ENCODE assay signal across 27 mouse cellular contexts in the genomic region with DNA sequence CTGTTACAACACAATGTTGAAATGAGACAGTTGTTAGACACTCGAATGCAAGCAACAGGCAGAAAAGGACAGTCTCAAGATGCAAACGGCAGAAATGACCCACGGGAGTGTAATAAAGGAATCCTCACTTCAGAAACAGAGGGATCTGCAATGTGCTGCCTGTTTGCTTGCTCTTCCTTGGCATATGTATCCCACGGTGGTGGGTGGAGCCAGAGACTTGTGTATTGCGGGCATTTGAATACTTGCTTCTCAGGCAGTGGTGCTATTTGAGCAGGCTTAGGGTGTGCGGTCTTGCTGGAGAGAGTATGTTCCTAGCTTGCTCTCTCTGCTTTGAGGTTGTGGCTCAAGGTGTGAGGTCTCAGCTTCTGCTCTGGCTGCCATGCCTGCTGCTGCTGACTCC.
DNase-seq lines count a peak whose midpoint lies in the region; ATAC-seq lines count a peak whose summit lies in the region.
"Had no signal": no experiment of that assay in that cellular context is flagged by ENCODE, and none has a peak within 500 bp of the region (broad histone marks: within the 10 kb centered on the region; RNA-seq: fewer than 3 reads in every experiment).

No protein-coding gene starts in this region.

- DNase-seq in forebrain, embryonic 11.5 days (ENCODE audit: low spot score): no peak
- peak; percentile 20 for DNase-seq in limb, embryonic 11.5 days (ENCODE audit: low spot score)
- no peak for DNase-seq in limb, embryonic 10.5 days (ENCODE audit: low spot score)
- DNase-seq in ZHBTc4 (ENCODE audit: low read depth, low spot score): peak; percentile 6
- no peak for DNase-seq in embryonic facial prominence, embryonic 10.5 days (ENCODE audit: low spot score)
- DNase-seq: adrenal gland, postnatal 10 days; adrenal gland, postnatal 36 days; B cell, adult 2 months; cerebellum, adult 11 months; cerebellum, adult 2 months; cerebellum, adult 9-11 months; cerebellum, postnatal 25 days; gastrocnemius, adult 2 months; gastrocnemius, postnatal 14 days; heart, adult 11 months; kidney, adult 11 months had no signal

- no peaks in the 10 kb centered on the region for H3K9me3 ChIP-seq in forebrain, embryonic 16.5 days (ENCODE audit: control insufficient read depth, low read length)
- H3K9me3 ChIP-seq in forebrain, embryonic 11.5 days (ENCODE audit: control insufficient read depth, low read length): no peaks in the 10 kb centered on the region
- no peaks in the 10 kb centered on the region for H3K9me3 ChIP-seq in limb, embryonic 11.5 days (ENCODE audit: control insufficient read depth, low read length)
- no peaks in the 10 kb centered on the region for H3K9me3 ChIP-seq in limb, embryonic 10.5 days (replicated peaks)
- no peaks in the 10 kb centered on the region for H3K9me3 ChIP-seq in intestine, embryonic 16.5 days (ENCODE audit: control insufficient read depth, low read length)
- H3K9me3 ChIP-seq in embryonic facial prominence, embryonic 10.5 days: no peaks in the 10 kb centered on the region
- H3K9me3 ChIP-seq: embryonic facial prominence, embryonic 13.5 days; G1E; hindbrain, embryonic 12.5 days; hindbrain, embryonic 15.5 days had no signal

- peaks cover 4% of the 10 kb centered on the region; the same call in 1 of the 2 replicates for H3K4me1 ChIP-seq in forebrain, embryonic 16.5 days (replicated peaks; ENCODE audit: control insufficient read depth, insufficient read depth, low read length)
- no peaks in the 10 kb centered on the region for H3K4me1 ChIP-seq in forebrain, embryonic 11.5 days (replicated peaks; ENCODE audit: control insufficient read depth, insufficient read depth, low read length)
- H3K4me1 ChIP-seq in limb, embryonic 11.5 days (ENCODE audit: control insufficient read depth, insufficient read depth, low read length): peaks cover 8% of the 10 kb centered on the region; the same call in 1 of the 2 replicates
- peaks cover 34% of the 10 kb centered on the region for H3K4me1 ChIP-seq in limb, embryonic 10.5 days
- H3K4me1 ChIP-seq in intestine, embryonic 16.5 days (ENCODE audit: control insufficient read depth, insufficient read depth, low read length): no peaks in the 10 kb centered on the region; the same call in 1 of the 2 replicates
- H3K4me1 ChIP-seq in embryonic facial prominence, embryonic 10.5 days: peaks cover 25% of the 10 kb centered on the region
- H3K4me1 ChIP-seq: hindbrain, embryonic 15.5 days had no signal

- no peaks in the 10 kb centered on the region for H3K36me3 ChIP-seq in forebrain, embryonic 16.5 days (ENCODE audit: control insufficient read depth, insufficient read depth)
- no peaks in the 10 kb centered on the region for H3K36me3 ChIP-seq in forebrain, embryonic 11.5 days (ENCODE audit: control insufficient read depth, insufficient read depth, low read length)
- no peaks in the 10 kb centered on the region for H3K36me3 ChIP-seq in limb, embryonic 11.5 days (ENCODE audit: control insufficient read depth, insufficient read depth, low read length)
- H3K36me3 ChIP-seq in limb, embryonic 10.5 days: no peaks in the 10 kb centered on the region
- H3K36me3 ChIP-seq in intestine, embryonic 16.5 days (ENCODE audit: control insufficient read depth, insufficient read depth, low read length): no peaks in the 10 kb centered on the region
- H3K36me3 ChIP-seq in embryonic facial prominence, embryonic 10.5 days (replicated peaks): no peaks in the 10 kb centered on the region
- H3K36me3 ChIP-seq: embryonic facial prominence, embryonic 13.5 days; hindbrain, embryonic 12.5 days; hindbrain, embryonic 15.5 days had no signal

- 0 out of 2 replicates have a peak, but pooled peaks have one; percentile 18 for ATAC-seq in forebrain, embryonic 16.5 days
- ATAC-seq in forebrain, embryonic 11.5 days (replicated peaks; ENCODE audit: low FRiP score): no peak
- no peak for ATAC-seq in limb, embryonic 11.5 days (ENCODE audit: insufficient number of reproducible peaks, low FRiP score, low TSS enrichment, low read depth)
- ATAC-seq in intestine, embryonic 16.5 days: no peak
- ATAC-seq: activated CD4-positive, CD25-positive, alpha-beta regulatory T cell, adult 4 months; Patski had no signal

- no peaks in the 10 kb centered on the region for H3K27me3 ChIP-seq in forebrain, embryonic 16.5 days (replicated peaks; ENCODE audit: control insufficient read depth, insufficient read depth, low read length)
- no peaks in the 10 kb centered on the region for H3K27me3 ChIP-seq in forebrain, embryonic 11.5 days (ENCODE audit: control insufficient read depth, insufficient read depth, low read length)
- H3K27me3 ChIP-seq in limb, embryonic 11.5 days (ENCODE audit: control insufficient read depth, insufficient read depth, low read length): no peaks in the 10 kb centered on the region
- H3K27me3 ChIP-seq in limb, embryonic 10.5 days (ENCODE audit: low read depth, poor library complexity, severe bottlenecking): no peaks in the 10 kb centered on the region
- no peaks in the 10 kb centered on the region for H3K27me3 ChIP-seq in intestine, embryonic 16.5 days (replicated peaks; ENCODE audit: control insufficient read depth, insufficient read depth, low read length)
- no peaks in the 10 kb centered on the region for H3K27me3 ChIP-seq in embryonic facial prominence, embryonic 10.5 days (replicated peaks; ENCODE audit: low read depth, poor library complexity, severe bottlenecking)
- H3K27me3 ChIP-seq: CH12.LX; embryonic facial prominence, embryonic 13.5 days; hindbrain, embryonic 12.5 days; hindbrain, embryonic 15.5 days; Patski had no signal

- H3K9ac ChIP-seq in forebrain, embryonic 16.5 days (replicated peaks; ENCODE audit: low read depth, low read length): no peak overlapping the region
- H3K9ac ChIP-seq in forebrain, embryonic 11.5 days (ENCODE audit: low read length): no peak overlapping the region
- H3K9ac ChIP-seq in limb, embryonic 11.5 days (ENCODE audit: low read length): no peak overlapping the region
- no peak overlapping the region for H3K9ac ChIP-seq in intestine, embryonic 16.5 days (ENCODE audit: low read depth, low read length)
- H3K9ac ChIP-seq: embryonic facial prominence, embryonic 13.5 days; hindbrain, embryonic 12.5 days; hindbrain, embryonic 15.5 days had no signal

- H3K27ac ChIP-seq in forebrain, embryonic 16.5 days (ENCODE audit: low read length): no peak overlapping the region
- H3K27ac ChIP-seq in forebrain, embryonic 11.5 days (ENCODE audit: low read depth, low read length): no peak overlapping the region
- no peak overlapping the region for H3K27ac ChIP-seq in limb, embryonic 11.5 days (replicated peaks; ENCODE audit: low read depth, low read length)
- no peak overlapping the region for H3K27ac ChIP-seq in limb, embryonic 10.5 days
- H3K27ac ChIP-seq in intestine, embryonic 16.5 days (ENCODE audit: low read length): no peak overlapping the region
- no peak overlapping the region for H3K27ac ChIP-seq in embryonic facial prominence, embryonic 10.5 days (replicated peaks)
- H3K27ac ChIP-seq: embryonic facial prominence, embryonic 13.5 days; gastrocnemius, adult 2 months; hindbrain, embryonic 12.5 days; hindbrain, embryonic 15.5 days had no signal

- 68% methylated on average over 6 of the region's 6 CpGs for WGBS in forebrain, embryonic 16.5 days
- WGBS in forebrain, embryonic 11.5 days: 83% methylated on average over 6 of the region's 6 CpGs
- WGBS in limb, embryonic 11.5 days: 57% methylated on average over 6 of the region's 6 CpGs
- WGBS in limb, embryonic 10.5 days: 71% methylated on average over 6 of the region's 6 CpGs
- WGBS in intestine, embryonic 16.5 days: 53% methylated on average over 6 of the region's 6 CpGs
- 79% methylated on average over 6 of the region's 6 CpGs for WGBS in embryonic facial prominence, embryonic 10.5 days

- no peak overlapping the region for H3K4me2 ChIP-seq in forebrain, embryonic 16.5 days (ENCODE audit: low read length)
- H3K4me2 ChIP-seq in forebrain, embryonic 11.5 days (ENCODE audit: low read depth, low read length, severe bottlenecking): no peak overlapping the region
- no peak overlapping the region for H3K4me2 ChIP-seq in limb, embryonic 11.5 days (ENCODE audit: low read depth, severe bottlenecking)
- H3K4me2 ChIP-seq in intestine, embryonic 16.5 days (ENCODE audit: low read depth, low read length): no peak overlapping the region
- H3K4me2 ChIP-seq: embryonic facial prominence, embryonic 13.5 days; heart, embryonic 11.5 days; hindbrain, embryonic 12.5 days; hindbrain, embryonic 15.5 days had no signal

- no peak overlapping the region for H3K4me3 ChIP-seq in forebrain, embryonic 16.5 days (replicated peaks; ENCODE audit: low read length)
- no peak overlapping the region for H3K4me3 ChIP-seq in forebrain, embryonic 11.5 days (ENCODE audit: low read depth, low read length)
- no peak overlapping the region for H3K4me3 ChIP-seq in limb, embryonic 11.5 days (ENCODE audit: low read depth, low read length)
- no peak overlapping the region for H3K4me3 ChIP-seq in limb, embryonic 10.5 days
- no peak overlapping the region for H3K4me3 ChIP-seq in intestine, embryonic 16.5 days (ENCODE audit: low read length)
- H3K4me3 ChIP-seq in embryonic facial prominence, embryonic 10.5 days: no peak overlapping the region
- H3K4me3 ChIP-seq: embryonic facial prominence, embryonic 13.5 days; erythroblast, embryonic 14.5 days; gastrocnemius, adult 2 months; hindbrain, embryonic 12.5 days; hindbrain, embryonic 15.5 days had no signal

Comparison
In these comparisons a context has a peak if more than half of its experiments do, and no peak if none do; other contexts are left out.
1. DNase-seq: peak in limb, embryonic 11.5 days (single experiment) and ZHBTc4 (single experiment); none in forebrain, embryonic 11.5 days (single experiment), limb, embryonic 10.5 days (single experiment) and embryonic facial prominence, embryonic 10.5 days (single experiment).